Mouse (Mus musculus) urinary bladder, postnatal 36 days (tissue): Measurements from ENCODE around the gene Cyp2c38.
"Not testable (repeated sequence)": the region's sequence is repeated elsewhere in the genome, so short reads cannot be mapped to it uniquely, and the experiment has no call there.

Experiments
- DNase-seq, 2 experiments: peaks; one replicate each; pipeline ENCODE4 v3.0.0; 2022; ENCODE audit warnings: low spot score in 2 of 2, mixed read lengths in 1 of 2

The Cyp2c38 gene

DNA sequence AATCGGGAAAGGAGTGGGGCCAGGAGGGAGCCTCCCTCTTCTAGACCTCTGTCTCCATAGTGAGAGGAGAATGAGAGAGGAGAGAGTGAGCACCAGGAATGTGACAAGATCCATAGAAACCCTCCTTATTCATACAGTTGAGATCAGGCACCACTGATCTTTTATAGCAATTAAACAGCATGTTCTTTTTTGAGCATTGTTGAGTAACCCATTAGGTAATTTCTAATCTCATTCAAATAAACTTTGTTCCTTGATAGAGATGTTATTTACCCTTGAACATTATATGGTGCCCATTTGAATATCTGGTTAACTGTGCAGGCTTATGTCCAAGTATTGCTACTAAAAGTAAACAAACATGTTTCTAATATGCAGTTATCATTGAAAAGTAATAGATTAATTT is at the start of gene Cyp2c38:
Cyp2c38 (minus strand) TSS at position 135 of the 400 bp plus-strand sequence.
- DNase-seq, result no peak

DNA sequence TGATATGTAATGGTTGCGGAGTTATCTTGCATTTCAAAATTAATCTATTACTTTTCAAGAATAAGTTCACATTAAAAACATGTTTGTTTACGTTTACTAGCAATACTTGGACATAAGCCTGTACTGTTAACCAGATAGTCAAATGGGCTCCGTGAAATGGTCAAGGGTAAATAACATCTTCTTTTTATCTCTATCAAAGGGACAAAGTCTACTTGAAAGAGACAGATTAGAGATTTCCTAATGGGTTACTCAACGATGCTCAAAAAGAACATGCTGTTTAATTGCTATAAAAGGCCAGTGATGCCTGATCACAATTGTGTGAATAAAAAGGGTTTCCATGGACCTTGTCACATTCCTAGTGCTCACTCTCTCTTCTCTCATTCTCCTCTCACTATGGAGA is 47.7 kb upstream of the Cyp2c38 start, which contains the start of gene Cyp2c39:
Cyp2c39 (plus strand) TSS at position 329 of the 400 bp plus-strand sequence.
- no peak for DNase-seq

DNA sequence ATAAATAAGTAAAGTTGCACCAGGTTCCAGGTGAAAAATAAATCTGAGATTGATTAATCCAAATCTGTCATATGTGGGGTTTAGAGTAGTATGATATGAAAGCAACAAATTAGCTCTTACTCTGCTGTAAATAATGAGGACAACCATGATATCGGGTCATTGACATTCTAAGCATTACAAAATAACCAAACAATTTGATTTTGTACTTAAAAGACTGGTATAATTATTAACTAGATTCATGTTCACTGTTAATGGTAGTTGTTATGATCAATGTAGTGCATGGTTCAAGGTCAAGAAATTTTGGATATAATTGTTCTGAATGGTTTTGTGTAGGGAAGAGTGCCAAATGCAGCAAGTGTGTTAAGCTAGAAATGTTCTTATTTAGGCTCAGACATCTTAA is 46.7 kb upstream of the Cyp2c38 start:
- no peak for DNase-seq

DNA sequence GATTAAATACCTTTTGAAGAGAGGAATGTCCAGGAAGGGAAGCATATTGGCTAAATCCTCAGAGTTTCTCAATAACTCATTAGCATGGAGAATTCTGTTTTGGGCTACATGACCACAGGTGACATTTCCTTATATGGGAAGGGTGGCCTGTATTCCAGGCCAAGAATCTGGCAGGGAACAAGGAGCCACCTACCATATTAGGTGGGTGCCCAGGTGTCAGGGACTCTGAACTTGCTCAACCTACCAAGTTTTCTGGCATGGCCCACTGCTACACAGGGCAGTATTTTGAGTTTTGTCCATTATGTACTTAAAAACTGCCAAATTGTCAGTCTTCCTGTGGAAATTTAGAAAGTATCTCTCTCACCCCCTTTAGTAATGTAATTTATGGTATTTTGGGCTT is 43.5 kb upstream of the Cyp2c38 start:
- no peak for DNase-seq

DNA sequence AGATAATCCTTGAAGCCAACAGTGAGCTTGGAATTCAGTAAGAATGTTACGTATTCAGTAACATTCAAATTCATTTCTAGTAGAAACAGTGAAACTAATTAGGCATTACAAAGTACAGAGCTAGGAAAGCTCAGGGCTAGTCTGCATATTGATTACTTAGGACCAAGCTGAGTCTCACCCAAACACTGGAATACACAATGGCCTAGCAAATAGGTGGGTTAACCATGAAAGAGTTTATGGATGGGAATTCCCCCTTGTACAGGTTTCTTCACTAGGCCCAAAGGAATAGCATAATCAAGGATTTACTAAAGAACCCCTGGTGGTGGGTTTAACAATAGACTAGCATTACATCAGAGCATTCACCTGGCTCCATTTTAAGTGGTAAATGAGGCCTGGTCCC is 21.1 kb upstream of the Cyp2c38 start:
- not testable (repeated sequence) for DNase-seq

DNA sequence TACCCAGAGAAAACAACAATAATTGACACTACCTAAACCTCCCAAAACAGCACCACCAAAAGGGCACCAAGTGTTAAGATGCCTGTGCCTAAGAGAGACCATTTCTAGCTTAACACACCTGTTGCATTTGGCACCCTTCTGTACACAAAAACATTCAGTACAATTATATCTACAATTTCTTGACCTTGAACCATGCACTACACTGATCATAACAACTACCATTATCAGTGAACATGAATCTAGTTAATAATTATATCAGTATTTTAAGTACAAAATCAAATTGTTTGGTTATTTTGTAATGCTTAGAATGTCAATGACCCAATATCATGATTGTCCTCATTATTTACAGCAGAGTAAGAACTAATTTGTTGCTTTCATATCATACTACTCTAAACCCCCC is 1.0 kb upstream of the Cyp2c38 start:
- DNase-seq, result no peak
